Mouse (Mus musculus) urinary bladder, postnatal 10 days (tissue): ENCODE data around the gene Inip.

Experiments used
- DNase-seq: peaks from one replicate; pipeline ENCODE4 v3.0.0; 2022; ENCODE audit warnings: low spot score

Inip gene

DNA sequence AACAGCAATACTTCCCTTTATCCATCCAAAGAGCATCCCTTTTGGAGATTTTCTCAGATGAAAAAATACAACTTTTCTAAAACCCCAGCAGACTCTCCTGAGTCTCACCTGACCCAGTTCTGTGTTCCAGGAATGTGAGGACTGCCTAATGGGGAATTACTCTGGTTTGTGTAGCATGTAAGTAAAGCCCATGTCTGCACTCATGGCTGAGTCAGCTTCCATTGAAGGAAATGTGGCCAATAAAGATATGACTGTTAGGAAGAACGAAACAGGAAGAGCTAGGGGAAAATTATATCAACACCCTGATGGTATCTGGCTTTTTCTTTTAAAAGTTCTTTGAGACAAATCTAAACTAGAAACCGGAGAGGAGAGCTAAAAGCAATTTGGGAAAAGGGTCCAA lies 33.7 kb downstream of the Inip start:
- DNase-seq, result no peak

- DNase-seq, result no peak
Measured at GRCm38 (mm10) chr4:59765385-59766005, 35.9 kb downstream of the Inip start.

DNA sequence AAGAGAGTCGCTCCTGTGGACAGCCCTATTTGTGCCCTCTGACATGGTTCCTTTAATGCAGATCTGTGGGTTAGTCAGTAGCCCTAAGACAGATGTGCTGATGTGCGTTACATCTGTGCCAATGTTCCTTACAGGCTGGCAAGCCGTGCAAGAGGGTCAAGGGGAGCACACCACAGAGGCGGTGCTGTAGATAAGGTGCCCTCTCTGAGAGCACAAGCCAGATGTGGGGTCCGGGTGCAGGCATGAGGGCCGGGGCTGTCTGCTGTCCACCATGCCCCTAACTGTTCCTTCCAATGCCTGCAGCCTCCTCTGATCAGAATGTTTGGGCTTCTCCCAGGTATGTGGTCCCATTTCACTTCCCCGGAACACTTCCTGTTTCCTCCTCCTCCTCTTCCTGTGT lies 36.4 kb downstream of the Inip start:
- DNase-seq, result no peak

DNA sequence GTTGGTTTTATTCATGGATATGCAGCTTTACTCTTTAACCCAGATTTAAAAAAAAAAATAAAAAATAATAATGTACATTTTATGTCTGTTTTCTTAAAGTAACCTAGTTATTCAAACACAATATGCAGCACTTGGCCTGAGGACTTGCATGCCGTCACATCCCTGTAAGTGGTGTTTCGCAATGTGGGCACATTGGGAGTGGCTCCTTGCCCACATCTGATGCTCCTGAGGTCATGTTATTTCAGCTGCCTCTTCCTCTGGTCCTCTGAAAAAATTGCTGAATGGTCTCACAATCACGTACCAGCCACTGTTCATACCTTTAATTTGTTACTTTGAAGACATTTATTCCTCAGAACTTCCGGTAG lies 40.0 kb downstream of the Inip start:
- no peak for DNase-seq

DNA sequence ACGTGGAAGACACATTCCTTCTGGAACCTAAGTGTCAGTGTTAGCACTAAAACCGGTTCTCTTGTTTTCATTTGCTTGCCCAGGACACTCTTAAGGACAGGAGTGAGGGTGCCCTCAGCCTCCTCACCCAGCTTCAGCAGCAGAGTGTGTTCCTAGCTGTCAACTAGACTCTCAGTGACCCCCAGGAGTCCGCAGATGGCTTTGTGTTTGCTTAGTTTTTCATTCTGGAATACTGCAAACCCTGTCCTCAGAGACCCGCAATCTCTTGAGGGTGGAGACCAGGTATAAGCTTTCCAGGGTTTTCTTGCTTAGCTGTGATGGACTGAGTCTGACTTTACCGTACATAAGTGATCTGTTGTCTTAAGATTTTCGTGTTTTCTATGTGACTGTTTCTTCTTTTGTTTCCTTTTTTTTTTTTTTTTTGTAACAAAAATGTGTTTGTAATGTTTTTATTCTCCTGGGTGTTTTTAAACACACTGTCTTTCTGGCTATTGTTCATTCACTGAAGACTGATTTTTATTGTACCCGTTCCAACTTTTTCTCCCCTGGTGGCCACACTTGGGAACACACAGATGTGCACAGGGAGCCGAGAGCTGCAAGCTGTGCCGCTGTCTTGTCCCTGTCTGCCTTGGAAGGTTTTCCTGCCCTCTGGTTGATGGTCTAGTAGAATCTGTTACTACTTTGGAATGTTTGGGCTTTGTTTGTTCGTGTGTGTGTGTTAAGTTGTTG lies 40.6 kb downstream of the Inip start:
- no peak for DNase-seq

DNA sequence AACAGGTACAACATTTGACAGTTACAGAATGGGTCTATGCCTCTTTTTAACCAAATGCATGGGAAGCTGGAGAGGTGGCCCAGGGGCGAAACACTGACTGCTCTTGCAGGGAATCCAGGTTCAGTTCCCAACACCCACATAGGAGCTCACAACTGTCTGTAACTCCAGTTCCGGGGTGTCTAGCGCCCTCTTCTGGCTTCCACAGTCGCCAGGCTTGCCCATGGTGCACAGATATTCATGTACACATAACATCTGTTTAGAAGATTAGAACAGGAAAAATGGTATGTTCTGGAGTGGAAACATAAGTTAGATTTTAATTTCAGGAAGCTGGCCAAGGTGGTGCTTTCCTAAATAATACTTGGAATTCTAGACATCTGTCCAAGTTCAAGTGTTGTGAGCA lies 41.4 kb downstream of the Inip start:
- no peak for DNase-seq

- no peak for DNase-seq
Measured at GRCm38 (mm10) chr4:59757452-59758435, 43.6 kb downstream of the Inip start.

DNA sequence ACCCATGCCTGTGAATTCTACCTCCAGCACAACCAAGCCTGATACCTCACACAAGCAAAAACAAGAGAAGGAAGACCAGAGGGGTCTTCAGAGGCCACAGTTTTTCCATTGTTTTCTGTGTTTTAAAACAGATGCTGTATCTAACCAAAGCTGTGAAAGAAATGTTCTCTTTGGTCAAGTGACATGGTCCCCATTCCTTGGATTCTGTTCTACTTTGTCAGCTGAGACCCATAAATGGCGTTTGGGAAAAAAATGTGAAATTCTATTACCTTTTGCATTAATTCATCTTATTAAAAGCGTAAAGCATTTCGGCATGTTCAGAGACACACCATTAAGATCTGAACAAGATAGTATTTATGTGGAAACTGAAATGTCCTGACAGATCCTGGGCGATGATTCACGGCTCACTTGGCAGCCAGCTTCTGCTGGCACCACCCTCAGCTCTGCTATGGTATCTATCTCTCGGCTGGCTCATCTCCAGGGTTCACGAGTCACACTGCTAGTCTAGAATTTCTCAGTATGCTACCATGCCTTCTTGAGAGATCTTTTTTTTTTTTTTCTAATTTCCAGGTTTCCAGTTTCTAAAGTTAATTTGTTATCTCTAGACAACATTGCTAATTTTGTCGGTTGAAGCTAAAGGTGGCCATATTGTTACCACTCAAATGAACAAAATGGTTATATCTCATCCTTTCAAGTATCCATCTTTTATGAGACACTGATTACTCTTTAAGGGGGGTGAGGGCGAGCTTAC lies 44.9 kb downstream of the Inip start:
- DNase-seq, result peak; percentile 38

DNA sequence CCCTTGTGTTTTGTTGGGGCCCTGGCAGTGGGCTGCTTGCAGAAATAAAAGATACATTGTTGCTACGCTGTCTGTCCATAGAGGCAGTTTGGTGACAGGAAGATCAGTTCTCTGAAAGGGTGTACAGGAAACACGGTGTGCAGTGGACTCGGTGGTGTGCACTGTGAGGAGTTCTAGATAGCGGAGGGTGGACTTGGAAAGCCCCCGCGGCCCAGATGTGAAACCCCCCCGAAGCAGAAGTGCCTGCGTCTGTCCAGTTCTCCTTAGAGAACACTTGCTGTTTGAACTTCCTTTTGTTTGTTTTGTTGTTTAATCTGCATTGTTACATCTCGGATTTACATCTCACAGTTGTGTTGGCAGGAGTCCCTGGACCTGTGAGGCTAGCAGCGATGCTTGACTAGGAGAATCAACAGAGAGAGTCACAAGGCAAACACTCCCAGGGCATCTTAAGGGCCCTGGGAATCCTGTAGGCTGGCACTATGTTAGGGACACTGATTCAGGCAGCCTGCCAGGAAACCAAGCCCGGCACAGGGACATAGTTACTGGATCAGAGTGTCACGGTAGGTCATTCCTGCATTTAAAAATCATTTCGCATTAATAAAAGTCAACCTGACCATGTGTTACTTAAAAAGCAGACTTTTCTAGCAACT lies 47.8 kb downstream of the Inip start:
- DNase-seq, result no peak

- no peak for DNase-seq
Measured at GRCm38 (mm10) chr4:59739882-59740281, 61.5 kb downstream of the Inip start.

DNA sequence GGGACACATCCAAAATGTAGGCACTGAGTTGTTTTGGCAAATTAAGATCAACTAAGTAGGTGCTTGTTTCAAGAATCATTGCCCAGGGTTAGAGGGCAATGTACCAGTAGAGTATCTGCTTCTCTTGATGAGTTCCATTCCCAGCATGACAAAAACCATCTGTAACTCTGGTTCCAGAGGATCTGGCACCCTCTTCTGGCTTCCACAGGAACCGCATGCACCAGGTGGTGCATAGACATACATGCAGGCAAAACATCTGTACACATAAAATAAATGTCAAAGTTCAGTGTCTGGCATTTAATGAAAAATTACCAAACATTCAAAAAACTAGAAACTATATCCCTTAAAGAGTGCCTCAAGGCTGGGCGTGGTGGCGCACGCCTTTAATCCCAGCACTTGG lies 62.1 kb downstream of the Inip start:
- no peak for DNase-seq

DNA sequence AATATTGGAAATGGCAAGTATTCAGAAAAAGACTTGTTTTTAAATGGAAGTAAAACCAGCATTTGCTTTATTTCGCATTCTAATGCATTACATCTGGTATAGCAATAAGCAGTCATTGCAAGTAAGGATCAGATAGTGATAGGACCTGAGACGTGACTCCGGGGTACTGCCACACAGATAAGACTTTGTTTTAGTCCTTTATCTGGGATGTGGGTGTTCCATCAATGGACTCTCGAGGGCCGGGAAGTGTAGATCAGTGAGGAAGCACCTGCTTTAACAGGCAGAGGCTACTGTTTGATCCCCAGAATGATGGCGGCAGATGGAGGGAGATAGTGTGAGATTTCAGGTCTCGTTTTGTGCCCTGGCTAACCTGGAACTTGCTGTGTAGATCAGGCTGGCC lies 69.8 kb downstream of the Inip start:
- DNase-seq, result no peak

GRCm38 (mm10) chr4:59728839-59729238 lies 72.5 kb downstream of the Inip start:
- no peak for DNase-seq

GRCm38 (mm10) chr4:59727878-59728261 lies 73.5 kb downstream of the Inip start:
- DNase-seq, result no peak

GRCm38 (mm10) chr4:59727187-59727877 lies 74.1 kb downstream of the Inip start:
- DNase-seq, result no peak

DNA sequence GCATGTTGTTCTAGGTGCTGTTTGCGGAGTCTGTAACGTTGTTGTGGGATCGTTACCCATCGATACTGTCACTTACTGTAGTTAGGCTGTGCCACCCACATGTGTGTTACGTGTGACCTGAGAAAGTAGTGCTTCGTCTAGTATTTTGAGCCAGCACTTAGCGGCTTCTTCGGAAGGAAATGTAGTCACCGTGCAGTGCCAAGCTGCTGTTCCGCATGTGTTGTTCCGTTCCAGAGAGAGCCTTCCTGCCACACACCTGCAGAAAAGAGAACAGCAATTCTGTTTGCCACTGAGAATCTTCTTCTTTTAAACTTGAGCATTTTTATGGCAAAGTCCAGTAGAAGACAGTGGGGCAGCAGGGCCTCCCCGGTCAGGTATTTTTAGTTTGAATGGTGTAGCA lies 74.9 kb downstream of the Inip start:
- no peak for DNase-seq

GRCm38 (mm10) chr4:59725579-59725978 lies 75.8 kb downstream of the Inip start:
- no peak for DNase-seq

- no peak for DNase-seq
Measured at GRCm38 (mm10) chr4:59721811-59722210, 79.6 kb downstream of the Inip start.
